Mouse (Mus musculus): ENCODE measurements around the gene Nfia. TPM values are rescaled to one million over a fixed set of nuclear protein-coding genes. Genes with fewer than 3 reads are reported as not detected.

Nfia gene
- polyA plus RNA-seq, 1 experiment from 2014 or later, result 45.4 TPM

GRCm38 (mm10) chr4:97885574-97885973 is 113.0 kb downstream of the Nfia start:
- no peak for ATAC-seq (replicated peaks; ENCODE audit: low FRiP score)
- H3K27me3 ChIP-seq (ENCODE audit: control insufficient read depth, insufficient read depth, low read length), result no peaks in the 10 kb centered on the region
- no peaks in the 10 kb centered on the region for H3K36me3 ChIP-seq (ENCODE audit: control insufficient read depth, insufficient read depth, low read length)
- no peak for DNase-seq (ENCODE audit: low spot score)
- H3K4me3 ChIP-seq (ENCODE audit: low read depth, low read length), result no peak overlapping the region
- no peaks in the 10 kb centered on the region for H3K9me3 ChIP-seq (ENCODE audit: control insufficient read depth, low read length)
- H3K27ac ChIP-seq (ENCODE audit: low read depth, low read length), result no peak overlapping the region
- no peak overlapping the region for H3K9ac ChIP-seq (ENCODE audit: low read length)
- H3K4me2 ChIP-seq (ENCODE audit: low read depth, low read length, severe bottlenecking), result no peak overlapping the region
- no peaks in the 10 kb centered on the region for H3K4me1 ChIP-seq (replicated peaks; ENCODE audit: control insufficient read depth, insufficient read depth, low read length)
- 90% methylated on average over 5 of the region's 5 CpGs for WGBS

- no peak overlapping the region for H3K4me3 ChIP-seq (ENCODE audit: low read depth, low read length)
- 89% methylated on average over 5 of the region's 5 CpGs for WGBS
Observed at GRCm38 (mm10) chr4:97886220-97886619, 113.7 kb downstream of the Nfia start.

GRCm38 (mm10) chr4:97887228-97887627 is 114.7 kb downstream of the Nfia start:
- Histone ChIP-seq H3K9ac (ENCODE audit: low read length) (no peak overlapping the region), H3K36me3 (ENCODE audit: control insufficient read depth, insufficient read depth, low read length) (no peaks in the 10 kb centered on the region), H3K9me3 (ENCODE audit: control insufficient read depth, low read length) (no peaks in the 10 kb centered on the region), H3K4me2 (ENCODE audit: low read depth, low read length, severe bottlenecking) (no peak overlapping the region), H3K4me1 (replicated peaks; ENCODE audit: control insufficient read depth, insufficient read depth, low read length) (no peaks in the 10 kb centered on the region; the same call in 1 of the 2 replicates), H3K4me3 (ENCODE audit: low read depth, low read length) (no peak overlapping the region), H3K27ac (ENCODE audit: low read depth, low read length) (no peak overlapping the region), H3K27me3 (ENCODE audit: control insufficient read depth, insufficient read depth, low read length) (no peaks in the 10 kb centered on the region)
- DNase-seq (ENCODE audit: low spot score) (no peak), ATAC-seq (replicated peaks; ENCODE audit: low FRiP score) (no peak)
- WGBS, result 91% methylated on average over 1 of the region's 1 CpGs

More at GRCm38 (mm10) chr4:97886220-97886619, 113.7 kb downstream of the Nfia start:
- Histone ChIP-seq H3K4me1 (replicated peaks; ENCODE audit: control insufficient read depth, insufficient read depth, low read length) (no peaks in the 10 kb centered on the region), H3K27ac (ENCODE audit: low read depth, low read length) (no peak overlapping the region), H3K27me3 (ENCODE audit: control insufficient read depth, insufficient read depth, low read length) (no peaks in the 10 kb centered on the region), H3K9ac (ENCODE audit: low read length) (no peak overlapping the region), H3K9me3 (ENCODE audit: control insufficient read depth, low read length) (no peaks in the 10 kb centered on the region), H3K36me3 (ENCODE audit: control insufficient read depth, insufficient read depth, low read length) (no peaks in the 10 kb centered on the region), H3K4me2 (ENCODE audit: low read depth, low read length, severe bottlenecking) (no peak overlapping the region)
- no peak for ATAC-seq (replicated peaks; ENCODE audit: low FRiP score)
- no peak for DNase-seq (ENCODE audit: low spot score)

GRCm38 (mm10) chr4:97891063-97891462 is 118.5 kb downstream of the Nfia start:
- H3K4me1 ChIP-seq (replicated peaks; ENCODE audit: control insufficient read depth, insufficient read depth, low read length), result no peaks in the 10 kb centered on the region; the same call in 1 of the 2 replicates
- no peak overlapping the region for H3K27ac ChIP-seq (ENCODE audit: low read depth, low read length)
- no peak overlapping the region for H3K4me2 ChIP-seq (ENCODE audit: low read depth, low read length, severe bottlenecking)
- ATAC-seq (replicated peaks; ENCODE audit: low FRiP score), result no peak
- no peak overlapping the region for H3K9ac ChIP-seq (ENCODE audit: low read length)
- WGBS, result 83% methylated on average over 3 of the region's 3 CpGs
- H3K9me3 ChIP-seq (ENCODE audit: control insufficient read depth, low read length), result no peaks in the 10 kb centered on the region
- no peaks in the 10 kb centered on the region for H3K27me3 ChIP-seq (ENCODE audit: control insufficient read depth, insufficient read depth, low read length)
- DNase-seq (ENCODE audit: low spot score), result no peak
- no peak overlapping the region for H3K4me3 ChIP-seq (ENCODE audit: low read depth, low read length)
- no peaks in the 10 kb centered on the region for H3K36me3 ChIP-seq (ENCODE audit: control insufficient read depth, insufficient read depth, low read length)

- DNase-seq (ENCODE audit: low spot score) (no peak), ATAC-seq (replicated peaks; ENCODE audit: low FRiP score) (no peak)
Observed at GRCm38 (mm10) chr4:97891611-97892010, 119.1 kb downstream of the Nfia start.

GRCm38 (mm10) chr4:97893915-97894884 is 121.7 kb downstream of the Nfia start:
- Histone ChIP-seq H3K36me3 (ENCODE audit: control insufficient read depth, insufficient read depth, low read length) (no peaks in the 10 kb centered on the region), H3K27me3 (ENCODE audit: control insufficient read depth, insufficient read depth, low read length) (no peaks in the 10 kb centered on the region), H3K4me2 (ENCODE audit: low read depth, low read length, severe bottlenecking) (no peak overlapping the region), H3K27ac (ENCODE audit: low read depth, low read length) (no peak overlapping the region), H3K9ac (ENCODE audit: low read length) (no peak overlapping the region), H3K4me3 (ENCODE audit: low read depth, low read length) (no peak overlapping the region), H3K4me1 (replicated peaks; ENCODE audit: control insufficient read depth, insufficient read depth, low read length) (no peaks in the 10 kb centered on the region; the same call in 1 of the 2 replicates), H3K9me3 (ENCODE audit: control insufficient read depth, low read length) (no peaks in the 10 kb centered on the region)
- no peak for ATAC-seq (replicated peaks; ENCODE audit: low FRiP score)
- DNase-seq (ENCODE audit: low spot score), result no peak
- 70% methylated on average over 10 of the region's 10 CpGs for WGBS

More at GRCm38 (mm10) chr4:97891611-97892010, 119.1 kb downstream of the Nfia start:
- Histone ChIP-seq H3K27me3 (ENCODE audit: control insufficient read depth, insufficient read depth, low read length) (no peaks in the 10 kb centered on the region), H3K27ac (ENCODE audit: low read depth, low read length) (no peak overlapping the region), H3K9me3 (ENCODE audit: control insufficient read depth, low read length) (no peaks in the 10 kb centered on the region), H3K4me2 (ENCODE audit: low read depth, low read length, severe bottlenecking) (no peak overlapping the region), H3K4me1 (replicated peaks; ENCODE audit: control insufficient read depth, insufficient read depth, low read length) (no peaks in the 10 kb centered on the region; the same call in 1 of the 2 replicates), H3K36me3 (ENCODE audit: control insufficient read depth, insufficient read depth, low read length) (no peaks in the 10 kb centered on the region), H3K4me3 (ENCODE audit: low read depth, low read length) (no peak overlapping the region), H3K9ac (ENCODE audit: low read length) (no peak overlapping the region)
- 79% methylated on average over 1 of the region's 1 CpGs for WGBS

- ATAC-seq (replicated peaks; ENCODE audit: low FRiP score) (no peak), DNase-seq (ENCODE audit: low spot score) (no peak)
- no peaks in the 10 kb centered on the region; the same call in 1 of the 2 replicates for H3K4me1 ChIP-seq (replicated peaks; ENCODE audit: control insufficient read depth, insufficient read depth, low read length)
- no peak overlapping the region for H3K4me3 ChIP-seq (ENCODE audit: low read depth, low read length)
- no peak overlapping the region for H3K27ac ChIP-seq (ENCODE audit: low read depth, low read length)
- H3K27me3 ChIP-seq (ENCODE audit: control insufficient read depth, insufficient read depth, low read length), result no peaks in the 10 kb centered on the region
- WGBS, result 96% methylated on average over 5 of the region's 5 CpGs
- no peaks in the 10 kb centered on the region for H3K9me3 ChIP-seq (ENCODE audit: control insufficient read depth, low read length)
- H3K4me2 ChIP-seq (ENCODE audit: low read depth, low read length, severe bottlenecking), result no peak overlapping the region
- no peak overlapping the region for H3K9ac ChIP-seq (ENCODE audit: low read length)
- no peaks in the 10 kb centered on the region; the same call in 1 of the 2 replicates for H3K36me3 ChIP-seq (ENCODE audit: control insufficient read depth, insufficient read depth, low read length)
Observed at GRCm38 (mm10) chr4:97895940-97896339, 123.4 kb downstream of the Nfia start.

GRCm38 (mm10) chr4:97900256-97900944 is 127.9 kb downstream of the Nfia start:
- no peaks in the 10 kb centered on the region; the same call in 1 of the 2 replicates for H3K36me3 ChIP-seq (ENCODE audit: control insufficient read depth, insufficient read depth, low read length)
- no peak overlapping the region for H3K4me2 ChIP-seq (ENCODE audit: low read depth, low read length, severe bottlenecking)
- no peak for DNase-seq (ENCODE audit: low spot score)
- H3K27me3 ChIP-seq (ENCODE audit: control insufficient read depth, insufficient read depth, low read length), result no peaks in the 10 kb centered on the region
- H3K4me3 ChIP-seq (ENCODE audit: low read depth, low read length), result no peak overlapping the region
- no peak overlapping the region for H3K27ac ChIP-seq (ENCODE audit: low read depth, low read length)
- no peak overlapping the region for H3K9ac ChIP-seq (ENCODE audit: low read length)
- WGBS, result 85% methylated on average over 12 of the region's 12 CpGs
- 0 out of 2 replicates have a peak, but pooled peaks cover under 1% of the 10 kb centered on the region for H3K4me1 ChIP-seq (replicated peaks; ENCODE audit: control insufficient read depth, insufficient read depth, low read length)
- ATAC-seq (replicated peaks; ENCODE audit: low FRiP score), result no peak
- H3K9me3 ChIP-seq (ENCODE audit: control insufficient read depth, low read length), result no peaks in the 10 kb centered on the region
